Mouse (Mus musculus): ENCODE results near the gene Asprv1. TPM values are rescaled to one million over a fixed set of nuclear protein-coding genes. Genes with fewer than 3 reads are reported as not detected.

Gene Asprv1
- polyA plus RNA-seq, 1 experiment from 2014 or later: 1.1 TPM

GRCm38 (mm10) chr6:86670873-86671272 lies 42.9 kb downstream of the Asprv1 start:
- ATAC-seq (ENCODE audit: low read depth): no peak
- 0 out of 2 replicates have a peak overlapping the region, but pooled peaks have one; percentile 1 for H3K27ac ChIP-seq (replicated peaks)
- no peak overlapping the region for H3K4me3 ChIP-seq
- 0 out of 2 replicates have a peak overlapping the region, but pooled peaks have one; percentile 10 for H3K9ac ChIP-seq
- H3K36me3 ChIP-seq: peaks cover 55% of the 10 kb centered on the region
- H3K4me1 ChIP-seq (replicated peaks): peaks cover 30% of the 10 kb centered on the region
- no peaks in the 10 kb centered on the region for H3K27me3 ChIP-seq
- H3K9me3 ChIP-seq: no peaks in the 10 kb centered on the region
- WGBS: 19% methylated on average over 2 of the region's 2 CpGs
- no peak overlapping the region for H3K4me2 ChIP-seq

GRCm38 (mm10) chr6:86678341-86678740 lies 50.4 kb downstream of the Asprv1 start:
- H3K4me1 ChIP-seq (replicated peaks): peaks cover 3% of the 10 kb centered on the region

More at GRCm38 (mm10) chr6:86678341-86678740, 50.4 kb downstream of the Asprv1 start:
- H3K27ac ChIP-seq (replicated peaks): no peak overlapping the region
- ATAC-seq (ENCODE audit: low read depth): no peak
- H3K9ac ChIP-seq: no peak overlapping the region
- no peak overlapping the region for H3K4me3 ChIP-seq
- peaks cover 92% of the 10 kb centered on the region for H3K36me3 ChIP-seq
- H3K4me2 ChIP-seq: no peak overlapping the region
- no peaks in the 10 kb centered on the region for H3K27me3 ChIP-seq
- H3K9me3 ChIP-seq: no peaks in the 10 kb centered on the region
- WGBS: 38% methylated on average over 6 of the region's 6 CpGs

Other genes with a start within 250 kb of the Asprv1 start
- 107 and 113 TPM in 2 replicates for gene Pcyox1, start 231.0 kb upstream of the Asprv1 start, polyA plus RNA-seq (2015; fragmentation: Nextera tagmentation; extraction: Ambion mirVana)
- 326 and 340 TPM in 2 replicates for gene Tia1, start 223.9 kb upstream of the Asprv1 start, polyA plus RNA-seq (2015; fragmentation: Nextera tagmentation; extraction: Ambion mirVana)
- 0.50 and 0.63 TPM in 2 replicates for gene Gm44790, start 201.5 kb upstream of the Asprv1 start, polyA plus RNA-seq (2015; fragmentation: Nextera tagmentation; extraction: Ambion mirVana)
- gene C87436, start 189.8 kb upstream of the Asprv1 start, polyA plus RNA-seq (2015; fragmentation: Nextera tagmentation; extraction: Ambion mirVana): 22.0 and 22.4 TPM in 2 replicates
- 431 and 435 TPM in 2 replicates for gene Pcbp1, start 101.8 kb upstream of the Asprv1 start, polyA plus RNA-seq (2015; fragmentation: Nextera tagmentation; extraction: Ambion mirVana)
- 23.8 and 27.4 TPM in 2 replicates for gene Mxd1, start 41.0 kb downstream of the Asprv1 start, polyA plus RNA-seq (2015; fragmentation: Nextera tagmentation; extraction: Ambion mirVana)
- 101 and 112 TPM in 2 replicates for gene Snrnp27, start 56.4 kb downstream of the Asprv1 start, polyA plus RNA-seq (2015; fragmentation: Nextera tagmentation; extraction: Ambion mirVana)
- gene Gmcl1, start 105.2 kb downstream of the Asprv1 start, polyA plus RNA-seq (2015; fragmentation: Nextera tagmentation; extraction: Ambion mirVana): 48.9 and 50.8 TPM in 2 replicates
- 5.2 and 6.8 TPM in 2 replicates for gene Anxa4, start 165.4 kb downstream of the Asprv1 start, polyA plus RNA-seq (2015; fragmentation: Nextera tagmentation; extraction: Ambion mirVana)
- 37.3 and 42.7 TPM in 2 replicates for gene Aak1, start 221.4 kb downstream of the Asprv1 start, polyA plus RNA-seq (2015; fragmentation: Nextera tagmentation; extraction: Ambion mirVana)

Data from neural tube, embryonic 13.5 days (tissue).